Mouse (Mus musculus) kidney, adult 2 months (tissue): ENCODE results near the gene Glis1. TPM values are rescaled to one million over a fixed set of nuclear protein-coding genes. Genes with fewer than 3 reads are reported as not detected.

Source experiments
- DNase-seq: peaks from one replicate; pipeline ENCODE4 v3.0.0; 2021
- H3K27ac ChIP-seq: fragments of 200-500 bp; 2 replicates; pipeline ENCODE4 v1.5.1; 2012; ENCODE audit warnings: low read depth, low read length, control low read depth, inconsistent platforms; ENCODE audit not compliant: insufficient read depth
- H3K27me3 ChIP-seq: fragments of 200-500 bp; replicated peaks from 2 replicates; pipeline ENCODE4 v1.6.1; 2012; ENCODE audit warnings: mild to moderate bottlenecking, moderate library complexity, low read length, inconsistent platforms; ENCODE audit not compliant: control insufficient read depth, insufficient read depth
- H3K36me3 ChIP-seq: fragments of 200-500 bp; 2 replicates; pipeline ENCODE4 v1.6.1; 2012; ENCODE audit warnings: mild to moderate bottlenecking, moderate library complexity, low read length, inconsistent platforms; ENCODE audit not compliant: control insufficient read depth, insufficient read depth
- H3K4me1 ChIP-seq: fragments of 200-500 bp; 2 replicates; pipeline ENCODE4 v1.6.1; 2011; ENCODE audit warnings: low read length; ENCODE audit not compliant: control insufficient read depth, insufficient read depth
- H3K4me3 ChIP-seq: fragments of 200-500 bp; 2 replicates; pipeline ENCODE4 v1.5.1; 2011; ENCODE audit warnings: mild to moderate bottlenecking, low read depth, low read length, control low read depth; ENCODE audit not compliant: insufficient read depth
- CTCF ChIP-seq: fragments of 200-500 bp; conservative IDR thresholded peaks from 2 replicates; pipeline ENCODE4 v1.5.1; 2011; ENCODE audit warnings: low read depth, mild to moderate bottlenecking, control low read depth, low read length, moderate library complexity, mixed read lengths; ENCODE audit not compliant: insufficient read depth, insufficient read length
- POLR2A ChIP-seq: fragments of 200-500 bp; IDR thresholded peaks from one replicate; pipeline ENCODE4 v1.6.1; 2011; ENCODE audit warnings: low read depth, low read length, control low read depth
- WGBS: fragments of 180-500 bp; shearing (Covaris S2); methylation state at CpG from one replicate; pipeline ENCODE4 v1.1.7; 2018; 5-methylcytosine and 5-hydroxymethylcytosine counted together
- polyA plus RNA-seq: library from polyadenylated mRNA; depleted of rRNA; stranded (reverse); fragments of >200 nt; gene quantifications from 2 replicates; pipeline ENCODE4 v1.2.3, GENCODE M21; 2012

The Glis1 gene
- polyA plus RNA-seq, 1 experiment: 15.2 TPM

DNA sequence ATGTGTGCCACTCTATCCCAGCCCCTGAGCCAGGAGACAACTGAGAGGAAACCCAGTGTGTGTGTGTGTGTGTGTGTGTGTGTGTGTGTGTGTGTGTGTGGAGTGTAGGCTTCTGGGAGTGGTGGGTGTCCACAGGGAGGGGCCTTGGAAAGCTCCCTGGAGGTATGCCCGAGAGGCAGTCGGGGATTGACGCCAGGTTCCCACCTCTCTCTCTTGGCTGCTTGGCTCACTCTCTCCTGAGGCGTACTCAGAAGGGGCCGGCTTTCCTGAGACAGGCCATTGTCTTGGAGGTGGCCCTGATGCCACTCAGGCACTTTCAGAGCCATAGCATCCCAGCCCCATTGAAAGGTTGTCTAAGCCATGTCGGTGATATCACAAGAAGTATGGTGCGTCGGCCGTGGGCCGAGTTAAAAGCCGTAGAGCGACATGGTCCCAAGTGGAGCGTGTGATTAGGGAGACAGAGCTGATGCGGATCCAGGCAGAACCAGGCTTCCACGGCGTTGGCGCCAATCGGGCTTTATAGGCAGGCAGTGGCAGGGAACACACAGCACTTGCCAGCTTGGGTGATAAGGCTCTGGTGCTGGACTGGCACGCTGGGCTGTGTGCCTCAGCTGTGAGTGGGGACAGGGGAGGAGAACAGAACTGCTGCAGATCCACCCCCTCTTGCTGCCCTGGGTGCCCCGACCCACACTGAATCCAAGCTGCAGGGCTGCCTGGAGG lies 54.9 kb downstream of the Glis1 start:
- 82% methylated on average over 20 of the region's 20 CpGs for WGBS
- Histone ChIP-seq H3K27ac (no peak overlapping the region), H3K36me3 (no peaks in the 10 kb centered on the region), H3K4me3 (no peak overlapping the region), H3K27me3 (no peaks in the 10 kb centered on the region), H3K4me1 (no peaks in the 10 kb centered on the region)
- DNase-seq: no peak
- TF ChIP-seq CTCF (no peak), POLR2A (no peak)

DNA sequence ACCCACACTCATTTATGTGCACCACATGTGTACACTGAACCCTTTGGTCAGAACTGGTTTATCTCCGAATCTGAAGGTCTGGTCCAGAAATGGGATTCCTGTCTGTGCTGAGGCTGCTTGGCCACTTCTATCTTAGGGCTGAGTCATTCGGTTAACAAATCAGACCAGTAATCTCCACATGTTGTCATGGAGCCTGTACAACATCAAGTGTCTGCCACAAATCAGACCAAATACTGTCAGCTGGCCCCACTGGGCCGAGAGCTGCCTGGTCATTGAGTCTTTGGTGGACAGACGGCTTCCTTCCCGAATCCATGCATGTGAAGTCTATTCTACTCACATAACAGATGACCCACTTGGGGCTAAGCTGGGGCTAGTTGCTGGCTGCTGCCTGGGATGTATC lies 58.6 kb downstream of the Glis1 start:
- H3K4me1 ChIP-seq: no peaks in the 10 kb centered on the region; the same call in 1 of the 2 replicates
- no peaks in the 10 kb centered on the region for H3K36me3 ChIP-seq
- DNase-seq: no peak

DNA sequence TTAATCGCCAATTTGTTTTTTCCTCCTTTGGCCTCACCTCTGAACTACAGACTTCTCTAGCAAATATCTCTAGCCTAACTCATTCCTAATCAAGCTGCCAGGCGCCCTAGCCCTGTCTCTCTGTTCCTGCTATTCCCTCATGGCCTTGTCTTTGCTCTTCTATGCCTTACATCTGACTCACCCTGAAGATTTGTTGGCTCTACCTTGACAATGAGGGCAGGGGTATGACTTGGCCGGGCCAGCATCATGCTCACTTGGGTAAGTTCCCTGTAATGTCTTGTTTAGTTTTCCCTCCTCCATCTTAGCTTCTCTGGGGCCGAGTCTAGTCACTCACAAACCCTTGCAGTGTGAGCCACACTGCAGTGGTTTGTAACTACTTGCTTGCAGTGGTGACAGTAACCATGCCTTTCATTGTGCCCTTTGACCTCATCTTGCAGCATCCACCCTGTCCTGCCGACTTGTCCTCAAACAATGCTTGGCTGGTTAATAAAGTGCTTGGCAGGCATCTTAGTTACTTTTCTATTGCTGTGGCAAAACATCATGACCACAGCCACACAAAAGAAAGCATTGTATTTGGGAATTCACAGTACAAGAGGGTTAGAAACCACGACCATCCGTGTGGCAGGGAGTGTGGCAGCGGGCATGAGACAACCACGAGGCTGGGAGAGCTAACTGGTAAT lies 61.5 kb downstream of the Glis1 start:
- DNase-seq: peak; percentile 50
- WGBS: 81% methylated on average over 9 of the region's 9 CpGs
- Histone ChIP-seq H3K4me3 (no peak overlapping the region), H3K27ac (no peak overlapping the region), H3K36me3 (no peaks in the 10 kb centered on the region), H3K4me1 (peaks cover 4% of the 10 kb centered on the region; the same call in 1 of the 2 replicates), H3K27me3 (no peaks in the 10 kb centered on the region)
- TF ChIP-seq POLR2A: no peak
- no peak for TF ChIP-seq CTCF

More for the DNA sequence above, 58.6 kb downstream of the Glis1 start:
- WGBS: 77% methylated on average over 5 of the region's 5 CpGs
- H3K27ac ChIP-seq: no peak overlapping the region
- TF ChIP-seq POLR2A: no peak
- TF ChIP-seq CTCF: no peak
- no peaks in the 10 kb centered on the region for H3K27me3 ChIP-seq
- H3K4me3 ChIP-seq: no peak overlapping the region

DNA sequence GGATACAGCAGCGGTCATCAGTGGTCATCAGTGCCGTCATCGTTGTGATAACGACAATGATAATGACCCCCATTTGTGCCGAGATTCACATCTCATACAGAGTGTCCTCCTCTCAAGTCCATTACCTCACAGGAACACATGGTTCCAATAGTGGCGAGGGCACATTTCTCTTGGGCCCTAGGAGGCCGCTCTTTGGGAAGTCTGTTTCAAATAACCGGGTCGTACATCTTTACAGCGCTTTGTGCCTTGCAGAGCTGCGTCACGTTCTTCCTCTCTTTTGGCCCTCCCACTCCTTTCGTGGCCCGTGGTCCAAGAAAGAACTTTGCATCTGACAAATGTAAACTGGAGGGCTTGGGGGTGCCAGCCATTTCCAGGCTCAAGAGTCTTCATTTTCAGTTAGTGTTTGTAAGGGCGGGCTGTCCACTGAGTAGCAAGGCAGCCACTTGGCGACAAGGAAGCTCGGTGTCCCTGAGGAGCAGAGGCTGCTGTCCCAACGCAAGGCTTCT lies 63.1 kb downstream of the Glis1 start:
- TF ChIP-seq CTCF (no peak), POLR2A (no peak)
- no peaks in the 10 kb centered on the region for H3K36me3 ChIP-seq
- 89% methylated on average over 18 of the region's 18 CpGs for WGBS
- H3K4me3 ChIP-seq: no peak overlapping the region
- H3K27ac ChIP-seq: no peak overlapping the region
- no peaks in the 10 kb centered on the region for H3K27me3 ChIP-seq
- peaks cover 4% of the 10 kb centered on the region; the same call in 1 of the 2 replicates for H3K4me1 ChIP-seq
- no peak for DNase-seq

DNA sequence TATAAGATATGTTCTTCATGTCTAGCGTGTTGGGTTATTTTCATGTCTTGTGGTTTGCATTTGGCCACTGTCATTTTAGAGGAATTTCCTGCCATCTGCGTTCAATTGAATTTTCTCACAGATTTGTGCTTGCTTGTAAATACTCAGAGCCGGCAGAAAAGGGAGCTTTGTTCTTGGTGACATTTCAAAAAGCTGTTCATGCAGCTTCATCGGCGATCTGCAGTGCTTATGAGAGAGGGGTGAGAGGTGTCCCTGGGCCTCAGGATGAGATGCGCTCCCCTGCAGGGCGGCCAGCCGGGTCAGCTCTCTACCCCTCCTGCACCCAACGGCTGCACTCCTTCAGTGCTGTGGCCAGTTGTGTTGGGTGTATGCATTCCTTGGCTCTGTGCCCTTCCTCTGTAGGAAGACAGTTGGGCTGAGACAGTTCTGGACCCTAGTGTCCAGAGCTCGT lies 68.2 kb downstream of the Glis1 start:
- Histone ChIP-seq H3K27me3 (no peaks in the 10 kb centered on the region), H3K4me1 (peaks cover 4% of the 10 kb centered on the region; the same call in 1 of the 2 replicates), H3K27ac (no peak overlapping the region), H3K36me3 (no peaks in the 10 kb centered on the region), H3K4me3 (no peak overlapping the region)
- DNase-seq: no peak
- WGBS: 53% methylated on average over 10 of the region's 10 CpGs
- TF ChIP-seq POLR2A (no peak), CTCF (no peak)

DNA sequence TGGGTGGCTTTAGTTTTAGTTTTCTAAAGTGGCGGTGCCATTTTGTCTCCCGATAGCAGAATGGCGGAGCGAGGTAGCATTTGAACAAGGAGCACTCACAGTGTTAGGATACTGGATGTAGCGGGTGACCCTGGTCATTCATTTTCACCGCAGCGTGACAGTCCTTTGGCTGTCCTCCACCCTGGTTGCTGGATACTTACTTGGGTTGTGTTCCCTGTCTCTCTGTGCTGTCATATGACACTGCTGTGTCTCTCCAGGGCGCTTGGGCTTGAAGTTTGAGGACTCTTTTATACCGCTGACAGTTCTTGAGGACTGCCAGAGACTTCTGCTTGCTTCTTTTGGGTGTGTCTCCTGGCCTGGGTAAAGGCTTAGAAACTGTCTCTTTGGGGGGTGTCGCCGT lies 80.6 kb downstream of the Glis1 start:
- Histone ChIP-seq H3K4me3 (no peak overlapping the region), H3K36me3 (no peaks in the 10 kb centered on the region), H3K4me1 (no peaks in the 10 kb centered on the region), H3K27me3 (no peaks in the 10 kb centered on the region), H3K27ac (no peak overlapping the region)
- TF ChIP-seq POLR2A (no peak), CTCF (no peak)
- DNase-seq: no peak
- 86% methylated on average over 11 of the region's 11 CpGs for WGBS

DNA sequence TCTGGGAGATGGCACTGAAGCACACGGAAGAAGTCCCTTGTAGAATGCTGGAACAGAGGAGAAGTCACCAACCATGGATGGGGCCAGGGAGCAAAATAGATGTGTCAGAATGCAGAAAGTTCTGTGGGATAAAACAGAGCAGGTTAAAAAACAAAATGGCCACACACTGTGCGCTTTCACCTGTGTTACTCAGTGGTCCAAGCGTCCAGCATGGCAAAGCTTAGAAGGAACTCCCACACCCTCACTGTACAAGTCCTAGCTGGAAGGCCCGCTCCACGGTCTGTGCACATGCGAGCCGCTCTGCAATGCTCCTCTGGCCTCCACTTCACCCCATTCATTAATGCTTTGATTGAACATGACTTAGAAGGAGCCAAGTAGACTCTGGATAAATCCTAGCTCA lies 81.2 kb downstream of the Glis1 start:
- Histone ChIP-seq H3K27ac (no peak overlapping the region), H3K4me3 (no peak overlapping the region), H3K4me1 (no peaks in the 10 kb centered on the region), H3K36me3 (no peaks in the 10 kb centered on the region), H3K27me3 (no peaks in the 10 kb centered on the region)
- TF ChIP-seq POLR2A (no peak), CTCF (no peak)
- 90% methylated on average over 7 of the region's 7 CpGs for WGBS
- no peak for DNase-seq
